Mouse (Mus musculus) urinary bladder, adult 18-20 months (tissue): ENCODE data around the gene Srgn.
"Not testable (repeated sequence)": the region's sequence is repeated elsewhere in the genome, so short reads cannot be mapped to it uniquely, and the experiment has no call there.

ENCODE experiments used
- DNase-seq, 2 experiments: peaks; one replicate each; pipeline ENCODE4 v3.0.0; 2022; ENCODE audit warnings: low spot score in 2 of 2, mixed read lengths in 2 of 2

The Srgn gene

DNA sequence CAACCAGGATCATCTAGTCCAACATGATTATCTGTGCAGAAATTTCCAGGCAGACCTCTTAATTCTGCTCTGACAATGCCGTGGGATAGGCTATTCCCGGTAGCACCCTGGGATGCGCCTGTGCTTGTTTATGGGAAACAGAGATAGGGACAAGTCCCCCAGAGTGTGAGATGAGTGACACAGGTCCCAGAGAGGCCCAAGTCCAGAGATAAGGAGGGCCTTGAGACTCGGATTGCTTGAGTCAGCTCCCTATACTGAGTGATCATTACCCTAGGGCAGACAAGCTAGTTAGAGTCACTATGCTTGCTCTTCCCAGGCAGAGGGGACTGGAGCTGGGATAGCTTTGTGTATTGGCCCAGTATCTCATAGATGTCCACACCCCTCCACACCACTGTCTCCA, 5.5 kb downstream of the Srgn start:
- DNase-seq, result no peak

DNA sequence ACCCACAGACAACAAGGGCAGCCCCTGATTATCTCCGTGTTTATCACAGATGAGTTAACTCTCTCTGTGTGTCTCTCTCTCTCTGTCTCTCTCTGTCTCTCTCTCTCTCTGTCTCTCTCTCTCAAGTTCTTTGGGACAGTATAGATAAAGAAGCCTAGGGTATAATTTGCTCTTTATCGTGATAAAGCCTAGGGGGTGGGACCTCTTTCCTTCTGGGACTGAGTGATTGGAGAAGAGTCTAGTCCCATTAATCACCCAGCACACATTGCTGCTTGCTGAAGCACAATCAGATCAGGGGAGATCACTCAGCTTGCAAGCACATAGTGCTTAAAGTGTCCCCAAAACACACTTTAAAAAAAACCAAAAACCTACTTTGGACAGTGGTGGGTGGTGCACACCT, 6.3 kb downstream of the Srgn start:
- DNase-seq, result no peak

DNA sequence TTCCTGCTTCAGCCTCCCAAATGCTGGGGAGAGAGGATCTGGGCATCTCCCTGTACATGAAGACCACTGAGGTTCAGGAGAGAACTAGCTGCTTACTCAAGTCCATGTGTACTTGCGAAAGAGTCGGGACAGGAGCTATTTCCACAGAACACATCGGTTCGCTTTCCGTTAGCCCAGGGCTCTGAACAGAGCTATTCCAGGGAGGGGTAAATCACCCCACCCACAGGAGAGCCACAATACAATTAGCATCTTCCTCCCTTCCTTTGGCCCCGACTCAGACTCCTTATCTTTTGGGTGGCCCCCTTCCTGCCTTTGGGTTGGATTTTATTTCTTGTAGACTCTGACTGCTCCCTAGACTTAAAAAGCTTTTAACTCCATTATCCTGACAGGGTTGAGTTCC, 9.7 kb downstream of the Srgn start:
- DNase-seq, result no peak

DNA sequence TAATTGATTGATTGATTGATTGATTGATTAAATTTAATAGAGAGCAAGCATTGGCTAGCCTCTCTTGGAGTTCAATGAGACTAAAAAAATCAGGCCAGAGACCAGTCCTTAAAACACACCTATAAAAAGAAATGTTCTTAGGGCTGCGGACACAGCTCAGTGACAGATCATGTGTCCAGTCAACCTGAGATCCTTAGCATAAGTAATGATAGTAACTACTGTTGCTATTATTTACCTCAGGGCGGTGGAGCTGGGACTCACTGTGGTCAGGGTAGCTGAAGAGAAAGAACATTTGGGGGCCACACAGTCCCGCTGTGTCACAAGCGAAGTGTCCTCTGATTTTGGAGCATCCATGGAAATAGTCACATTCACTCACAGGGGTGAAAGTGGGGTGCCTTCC, 14.4 kb downstream of the Srgn start:
- DNase-seq, result no peak

DNA sequence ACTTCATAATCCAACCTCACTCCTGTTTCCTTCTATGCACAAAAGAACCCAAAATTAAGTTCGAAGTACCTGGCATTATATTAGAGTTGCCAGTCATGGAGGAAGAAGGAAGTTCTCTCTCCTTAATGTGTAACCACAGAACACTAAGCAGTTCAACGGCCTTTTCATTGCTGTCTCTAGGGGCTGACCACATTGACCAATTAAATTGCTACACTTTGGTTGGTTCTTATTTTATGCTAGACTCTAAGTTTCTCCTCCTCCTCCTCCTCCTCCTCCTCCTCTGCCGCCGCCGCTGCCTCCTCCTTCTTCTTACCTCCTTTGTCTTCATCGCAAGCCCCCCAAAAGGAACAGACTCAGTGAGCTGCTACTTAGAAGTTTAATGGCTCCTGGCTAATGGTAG, 15.7 kb downstream of the Srgn start:
- DNase-seq, result no peak

DNA sequence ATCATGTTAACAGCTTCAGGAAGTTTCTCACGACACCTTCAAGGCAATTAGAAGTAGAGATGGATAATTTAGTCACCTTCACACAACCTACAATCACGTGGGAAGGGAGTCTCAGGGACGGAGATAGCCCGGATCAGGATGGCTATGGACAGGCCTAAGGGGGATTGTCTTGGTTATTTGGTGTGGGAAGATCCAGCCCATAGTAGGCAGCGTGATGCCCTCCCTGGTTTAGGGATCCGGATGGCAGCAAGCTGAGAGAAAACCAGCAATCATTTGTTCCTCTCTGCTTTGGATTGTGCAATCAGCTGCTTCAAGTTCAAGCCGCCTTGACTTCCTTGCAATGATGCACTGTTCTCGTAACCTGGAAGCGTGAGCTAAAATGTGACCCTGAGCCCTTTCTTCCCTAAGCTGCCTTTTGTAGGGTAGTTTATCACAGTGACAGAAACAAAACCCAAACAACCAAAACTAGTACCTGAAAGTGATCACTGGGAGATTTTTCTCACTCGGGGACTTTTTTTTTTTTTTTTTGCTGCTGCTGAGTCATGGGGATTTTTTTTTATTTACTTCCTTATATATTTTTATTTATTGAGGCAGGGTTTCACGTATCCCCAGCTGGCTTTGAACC, 18.1 kb downstream of the Srgn start:
- no peak for DNase-seq

DNA sequence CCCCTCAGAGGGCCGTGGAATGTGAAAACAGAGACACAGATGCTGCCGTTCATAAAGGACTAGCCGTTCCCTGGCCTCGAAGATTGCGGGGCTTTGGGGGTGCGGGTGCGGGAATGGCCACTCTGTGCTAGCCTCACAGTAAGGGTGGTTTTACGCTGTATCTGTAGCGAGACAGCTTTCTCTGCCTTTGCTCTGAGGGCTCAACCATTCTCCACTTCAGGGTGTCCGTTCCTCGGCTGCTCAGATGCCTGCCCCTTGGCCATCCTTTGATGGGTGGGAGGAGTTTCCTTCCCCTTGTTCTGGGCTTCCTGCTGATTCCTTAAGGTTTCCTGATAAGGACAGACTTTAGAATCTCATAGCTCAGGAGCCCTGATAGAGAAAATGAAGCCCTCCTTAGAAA, 18.8 kb downstream of the Srgn start:
- DNase-seq, result no peak

DNA sequence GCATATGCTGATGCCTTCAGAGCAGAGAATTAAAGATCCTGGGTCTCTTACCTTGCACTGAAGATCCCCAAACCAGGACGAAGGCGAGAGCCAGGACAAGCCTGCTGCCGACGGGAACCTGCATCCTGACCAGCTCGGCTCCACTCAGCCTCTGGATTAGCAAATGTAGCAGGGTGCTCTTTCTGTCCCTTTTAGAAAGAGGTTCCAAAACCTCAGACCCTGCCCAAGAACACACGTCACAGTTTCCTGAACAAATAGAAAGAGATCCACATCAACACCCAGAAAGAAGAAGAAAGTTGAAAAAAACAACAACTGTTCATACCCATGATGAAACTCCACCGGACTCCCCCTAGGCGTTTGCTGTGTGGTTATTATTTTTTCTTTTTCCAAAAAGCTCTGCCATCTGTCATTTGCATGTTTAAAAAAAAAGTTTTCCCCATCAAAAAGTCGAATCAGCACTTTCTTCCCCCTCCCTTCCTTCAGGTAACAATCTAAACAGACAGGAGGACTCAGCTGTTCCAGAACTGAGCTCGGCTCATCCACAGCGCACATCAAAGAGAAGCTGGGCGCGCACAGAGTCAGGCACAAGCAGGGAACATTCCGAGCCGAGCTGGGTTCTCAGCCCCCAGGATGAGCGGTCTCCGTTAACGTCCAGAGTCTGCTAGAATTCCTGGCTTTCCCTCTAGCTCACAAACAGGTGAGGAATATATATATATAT, 19.5 kb downstream of the Srgn start:
- DNase-seq, result peak in 1 of 2 experiments; percentile 28

DNA sequence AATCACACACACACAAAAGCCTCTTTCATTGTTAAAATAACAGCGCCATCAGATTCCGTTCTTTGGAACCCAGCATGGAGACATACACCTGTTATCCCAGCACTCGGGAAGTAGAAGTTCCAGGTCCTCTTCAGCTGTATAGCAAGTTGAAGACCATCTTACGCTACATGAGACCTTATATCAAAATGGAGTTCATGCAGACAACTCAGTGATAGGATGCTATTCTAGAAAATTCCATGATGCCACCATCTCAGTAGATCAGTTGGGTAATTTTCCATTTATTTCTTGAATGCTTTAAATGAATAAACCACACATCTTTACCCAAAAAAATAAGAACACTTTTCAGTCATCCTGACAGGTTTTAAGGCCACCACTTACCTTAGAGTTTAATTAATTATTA, 20.2 kb downstream of the Srgn start:
- DNase-seq, result no peak

DNA sequence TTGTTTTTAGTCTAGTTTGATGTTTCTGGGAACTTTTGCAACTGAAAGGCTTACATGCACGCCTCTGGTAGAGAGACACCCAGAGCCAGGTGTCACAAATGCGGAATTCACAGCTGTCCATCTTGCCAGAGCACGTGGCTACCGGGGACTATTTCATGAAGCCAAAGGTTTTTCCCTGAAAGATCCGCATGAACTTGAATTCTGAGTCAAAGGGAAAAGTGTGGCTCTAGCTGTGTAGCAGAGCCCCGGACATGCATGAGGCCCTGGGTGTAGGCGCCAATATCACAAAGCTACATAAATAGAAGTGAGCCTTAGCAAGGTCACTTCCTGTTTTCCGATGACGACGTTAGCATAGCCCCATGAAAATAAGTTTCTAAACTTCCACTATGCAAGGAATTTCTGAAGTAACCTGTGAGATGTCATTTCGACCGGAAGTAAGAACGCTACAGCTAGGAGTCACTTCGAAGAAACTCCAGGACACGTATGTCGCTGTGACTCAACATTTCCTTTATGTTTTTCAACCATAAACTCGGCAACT, 21.2 kb downstream of the Srgn start:
- DNase-seq, result no peak

DNA sequence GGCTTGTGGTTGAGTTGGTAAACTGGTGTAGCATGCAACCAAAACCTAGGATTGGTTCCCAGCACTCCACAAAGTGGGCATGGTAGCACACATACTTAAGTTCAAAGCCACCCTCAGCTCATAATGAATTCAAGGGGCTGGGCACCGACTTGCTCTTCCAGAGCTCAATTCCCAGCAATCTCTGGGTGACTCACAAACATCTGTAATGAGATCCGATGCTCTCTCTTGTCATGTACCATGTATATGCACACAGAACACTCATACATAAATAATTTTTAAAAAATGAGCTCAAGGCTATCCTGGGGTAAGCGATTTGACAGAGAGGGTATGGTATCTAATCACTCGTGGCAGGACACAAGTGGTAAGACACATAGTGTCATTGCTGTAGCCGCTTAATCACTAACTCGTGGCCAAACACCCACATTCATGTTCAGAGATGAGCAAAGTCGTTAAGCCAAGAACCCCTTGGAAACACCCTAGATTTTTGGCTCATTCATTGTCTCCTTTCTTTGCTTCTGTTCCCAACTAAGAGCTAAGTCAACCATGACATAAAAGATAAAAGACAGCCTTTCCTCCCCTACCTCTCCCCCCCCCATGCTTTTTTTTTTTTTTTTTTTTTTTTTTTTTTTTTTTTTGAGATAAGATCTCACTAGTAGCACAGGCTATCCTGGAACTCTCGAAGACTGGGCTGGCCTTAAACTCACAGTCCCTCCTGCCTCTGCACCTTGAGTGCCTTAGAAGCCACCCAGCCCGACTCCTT, 21.8 kb downstream of the Srgn start:
- DNase-seq, result no peak

DNA sequence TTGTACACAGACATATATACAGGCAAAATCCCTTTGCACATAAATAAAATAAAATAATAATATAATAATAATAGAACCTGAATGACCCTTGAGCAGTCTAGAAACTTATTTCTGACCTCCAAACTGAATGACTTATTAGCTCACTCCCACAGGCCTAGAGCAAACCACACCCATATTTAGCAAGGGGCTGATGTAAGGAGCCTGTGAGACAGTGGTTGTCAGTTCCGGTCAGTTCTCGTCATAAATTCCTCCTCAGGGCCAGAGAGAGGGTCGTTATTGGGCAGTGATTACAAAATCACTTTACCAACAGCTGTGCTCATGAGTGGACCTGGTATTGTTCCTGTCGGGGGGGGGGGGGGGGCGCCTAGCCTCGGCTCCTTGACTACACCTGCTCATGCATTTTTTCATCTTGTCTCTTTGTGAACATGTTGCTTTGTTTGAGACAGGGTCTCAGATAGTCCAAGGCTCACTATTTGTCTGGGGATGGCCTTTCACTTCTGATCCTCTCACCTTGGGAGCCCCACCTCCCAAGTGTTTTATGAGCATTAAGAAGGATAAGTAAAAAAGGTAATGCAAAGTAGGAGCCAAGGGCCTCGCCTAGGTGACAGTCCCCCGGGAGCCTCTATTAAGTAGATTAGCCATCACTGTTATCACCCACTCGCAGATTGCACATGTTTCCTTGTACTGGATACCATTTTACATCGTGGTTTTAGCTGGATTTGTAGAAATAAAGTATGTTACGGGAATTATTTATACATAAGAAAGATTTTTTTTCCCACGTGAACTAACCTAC, 23.2 kb downstream of the Srgn start:
- no peak for DNase-seq

DNA sequence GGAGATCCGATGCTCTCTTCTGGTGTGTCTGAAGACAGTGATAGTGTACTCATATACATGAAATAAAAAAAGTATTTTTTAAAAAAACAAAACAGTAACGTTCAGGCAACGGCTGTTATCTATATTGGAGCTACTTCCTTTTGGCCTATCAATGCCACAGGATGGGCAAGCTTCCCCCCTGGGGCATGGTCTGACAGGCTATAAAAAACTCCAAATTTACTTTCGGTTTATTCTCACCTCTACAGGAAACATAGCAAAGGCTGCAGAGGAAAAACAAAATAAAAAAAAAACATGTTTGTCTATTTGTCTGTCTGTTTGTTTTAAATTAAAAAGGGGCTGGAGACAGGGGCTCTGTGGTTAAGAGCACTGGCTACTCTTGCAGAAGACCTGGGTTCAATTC, 23.9 kb downstream of the Srgn start:
- DNase-seq, result no peak

DNA sequence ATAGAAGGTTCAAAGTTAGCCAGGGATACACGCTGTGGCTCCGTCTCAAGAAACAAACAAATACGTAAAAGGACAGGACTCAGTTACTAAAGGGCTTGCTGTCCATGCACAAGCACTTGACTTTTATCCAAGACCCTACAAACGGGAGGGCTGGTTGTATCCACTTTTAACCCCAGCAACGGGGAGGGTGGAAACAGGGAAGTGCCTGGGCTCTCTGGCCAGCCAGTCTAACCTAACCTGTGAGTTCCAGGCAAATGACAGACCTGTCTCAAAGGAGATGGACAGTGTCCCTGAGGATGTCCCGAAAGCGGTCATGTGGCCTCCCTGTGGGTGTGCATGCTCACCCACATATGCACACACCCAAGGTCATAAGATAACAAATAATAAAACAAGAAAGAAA, 25.3 kb downstream of the Srgn start:
- no peak for DNase-seq

DNA sequence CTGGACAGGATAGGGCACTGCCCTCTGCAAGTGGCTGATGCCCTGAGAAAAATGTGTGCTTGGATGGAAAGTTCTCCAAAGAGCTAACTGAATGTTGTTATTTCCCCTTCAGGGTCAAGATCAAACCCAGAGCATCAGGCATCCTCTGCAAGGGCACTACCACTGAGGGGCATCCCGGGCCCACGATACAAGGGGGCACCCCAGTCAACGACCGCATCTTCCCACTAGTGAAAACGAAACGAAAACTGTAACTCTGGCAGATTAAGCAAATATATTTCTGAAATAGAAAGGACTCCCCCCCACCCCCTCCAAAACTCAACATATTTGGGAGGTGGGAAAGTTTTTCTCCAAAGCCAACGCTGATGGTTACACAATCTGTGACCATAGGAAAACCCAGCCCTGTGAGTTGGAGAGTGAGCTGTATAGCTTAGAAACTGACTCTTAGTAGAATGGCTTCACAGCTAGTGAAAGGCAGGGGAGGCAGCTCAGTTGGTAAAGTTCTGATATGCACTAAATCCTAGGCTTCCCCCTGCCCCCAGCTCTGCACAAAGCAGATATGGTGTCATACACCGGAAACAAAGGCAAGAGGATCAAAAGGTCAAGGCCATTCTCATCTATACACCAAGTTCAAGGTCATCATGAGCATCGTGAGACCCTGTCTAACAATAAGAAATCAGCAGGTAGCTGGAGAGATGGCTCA, 26.2 kb downstream of the Srgn start:
- DNase-seq, result no peak

DNA sequence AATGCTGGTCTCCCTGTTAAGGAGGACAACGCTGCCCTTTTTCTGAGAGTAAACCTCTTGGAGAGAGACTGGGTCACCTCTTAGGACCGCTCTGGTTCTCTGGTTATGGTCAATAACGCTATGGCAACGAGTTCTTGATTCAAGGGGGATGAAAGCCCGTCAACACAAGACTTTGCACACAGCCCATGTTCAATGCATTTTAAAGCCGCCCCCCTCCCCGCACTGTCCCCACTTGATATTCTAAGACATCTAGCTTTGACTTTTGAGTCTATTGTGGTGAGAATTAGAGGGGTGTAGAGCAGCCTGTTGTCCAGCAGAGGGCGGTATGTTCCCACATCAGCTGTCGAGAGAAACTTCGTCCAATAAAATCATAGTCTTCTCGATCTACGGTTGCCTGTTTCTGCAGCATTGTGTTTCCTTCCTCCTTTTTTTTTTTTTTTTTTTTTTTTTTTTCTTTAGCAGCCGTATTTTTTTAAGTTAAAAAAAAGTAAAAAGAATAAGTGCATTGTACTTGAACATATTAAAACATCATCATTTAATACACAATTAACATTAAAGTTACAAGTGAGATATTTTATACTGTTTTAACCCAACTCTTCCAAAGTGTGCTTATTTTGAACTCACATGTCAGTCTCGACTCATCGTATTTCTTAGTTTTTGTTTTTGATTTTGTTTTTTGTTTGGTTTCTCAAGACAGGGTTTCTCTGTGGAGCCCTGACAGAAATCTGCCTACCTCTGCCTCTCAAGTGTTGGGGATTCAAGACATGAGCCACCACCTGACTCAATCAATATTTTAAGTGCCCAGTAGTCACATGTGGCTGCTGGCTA, 26.9 kb downstream of the Srgn start:
- peak; percentile 36 to 44 for DNase-seq

DNA sequence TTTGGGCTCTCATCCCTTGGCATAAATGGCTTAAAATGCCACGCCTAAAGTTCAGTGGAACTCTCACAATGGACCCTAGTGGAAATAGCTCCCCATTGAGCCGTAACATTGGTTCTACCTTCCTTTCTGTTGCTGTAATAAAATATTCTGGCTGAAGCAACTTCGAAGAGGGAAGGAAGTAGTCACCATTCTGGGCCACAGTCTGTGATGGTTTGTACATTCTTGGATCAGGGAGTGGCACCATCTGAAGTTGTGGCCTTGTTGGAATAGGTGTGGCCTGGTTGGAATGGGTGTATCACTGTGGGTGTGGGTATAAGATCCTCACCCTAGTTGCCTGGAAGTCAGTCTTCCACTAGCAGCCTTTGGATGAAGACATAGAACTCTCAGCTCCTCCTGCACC, 35.6 kb downstream of the Srgn start:
- not testable (repeated sequence) for DNase-seq

DNA sequence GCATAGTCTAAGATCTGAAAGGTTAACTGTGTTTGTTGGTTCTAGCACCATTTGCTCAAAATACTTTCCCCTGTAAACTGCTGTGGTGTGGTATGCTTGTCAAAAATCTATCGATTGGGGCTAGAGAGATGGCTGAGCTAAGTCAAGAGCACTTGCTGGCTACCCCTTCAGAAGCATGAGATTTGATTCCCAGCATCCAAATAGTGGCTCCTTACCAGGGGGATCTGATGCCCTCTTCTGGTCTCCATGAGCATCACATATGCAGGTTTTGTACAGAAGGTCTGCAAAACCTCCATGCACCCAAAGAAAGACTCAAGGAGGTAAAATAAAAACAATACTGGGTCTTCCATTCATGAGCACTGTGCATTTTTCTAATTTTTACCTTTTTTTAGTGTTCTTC, 39.0 kb downstream of the Srgn start:
- no peak for DNase-seq

DNA sequence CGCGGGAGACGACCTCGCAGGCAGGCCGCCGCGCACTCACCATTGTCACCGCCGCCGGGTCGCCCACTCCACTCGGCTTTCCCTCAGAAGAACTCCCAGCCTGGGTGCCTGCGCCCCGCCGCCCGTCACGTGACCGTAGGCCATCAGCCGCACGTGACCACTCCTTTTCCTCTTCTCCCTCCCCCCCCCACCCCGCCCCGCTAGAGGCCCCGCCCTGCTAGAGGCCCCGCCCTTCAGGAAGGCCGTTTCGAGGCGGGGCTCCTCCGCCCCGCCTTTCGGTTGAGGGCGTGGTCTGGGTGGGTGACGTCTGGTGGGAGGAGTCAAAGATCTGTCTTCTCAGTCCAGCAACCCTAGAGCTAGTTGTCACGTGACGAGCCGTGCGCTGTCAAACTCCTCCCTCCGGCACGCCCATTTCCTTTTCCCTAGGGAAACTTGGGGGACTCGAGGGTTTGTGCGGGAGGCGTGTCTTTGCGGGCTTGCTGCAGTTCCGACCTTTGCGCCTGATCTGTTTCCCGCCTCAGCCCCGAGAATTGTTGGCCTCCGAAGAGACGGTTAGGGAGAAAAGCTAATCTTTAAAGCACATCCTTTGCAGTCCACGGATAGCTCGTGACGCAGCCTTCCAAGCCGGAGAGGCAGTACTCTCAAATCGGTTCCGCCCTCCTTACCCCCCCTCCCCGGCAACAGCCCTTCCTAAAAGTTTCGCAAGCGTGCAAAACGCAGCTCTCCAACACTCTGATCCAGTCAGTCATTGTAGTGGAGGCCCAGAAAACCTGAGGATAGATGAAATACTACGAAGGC, 40.4 kb downstream of the Srgn start, which contains the start of gene Vps26a:
Gene Vps26a (minus strand): TSS at position 188 of the 798 bp plus-strand sequence.
- DNase-seq, result peak; percentile 99
